Mouse (Mus musculus): ENCODE results near the gene Gpr83.
A peak's percentile ranks its signal among the peaks of the same experiment; 100 is the strongest.
"Not testable (repeated sequence)": the region's sequence is repeated elsewhere in the genome, so short reads cannot be mapped to it uniquely, and the experiment has no call there.

Gpr83 gene

GRCm38 (mm10) chr9:14866957-14867356 lies 6.9 kb downstream of the Gpr83 start:
- no peak for ATAC-seq (ENCODE audit: insufficient number of reproducible peaks, low FRiP score, low TSS enrichment)

DNA sequence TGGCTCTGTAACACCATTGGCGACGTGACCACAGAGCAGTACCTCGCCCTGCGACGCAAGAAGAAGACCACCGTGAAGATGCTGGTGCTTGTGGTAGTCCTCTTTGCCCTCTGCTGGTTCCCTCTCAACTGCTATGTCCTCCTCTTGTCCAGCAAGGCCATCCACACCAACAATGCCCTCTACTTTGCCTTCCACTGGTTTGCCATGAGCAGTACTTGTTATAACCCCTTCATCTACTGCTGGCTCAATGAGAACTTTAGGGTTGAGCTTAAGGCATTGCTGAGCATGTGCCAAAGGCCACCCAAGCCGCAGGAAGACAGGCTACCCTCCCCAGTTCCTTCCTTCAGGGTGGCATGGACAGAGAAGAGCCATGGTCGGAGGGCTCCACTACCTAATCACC lies 8.3 kb downstream of the Gpr83 start:
- ATAC-seq (ENCODE audit: insufficient number of reproducible peaks, low FRiP score, low TSS enrichment) = no peak

DNA sequence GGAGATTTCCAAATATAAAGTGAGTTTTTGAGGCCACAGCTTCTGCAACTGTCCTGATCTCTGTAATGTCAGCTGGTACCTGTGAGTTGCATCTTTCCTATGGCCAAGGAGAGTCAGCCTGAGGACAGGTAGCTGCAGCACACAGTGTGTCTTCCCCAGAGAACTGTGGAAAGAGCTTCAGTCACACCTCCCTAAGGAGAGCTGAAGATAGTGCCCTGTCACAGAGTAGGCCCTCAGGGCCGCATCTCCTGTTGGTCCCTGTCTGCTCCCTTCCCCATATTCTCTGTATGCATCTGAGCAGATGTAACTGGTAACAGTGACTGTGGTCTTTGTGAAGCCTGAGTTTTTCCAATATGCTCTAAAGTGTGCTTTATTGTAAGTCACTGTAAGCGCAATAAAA lies 10.4 kb downstream of the Gpr83 start:
- ATAC-seq (ENCODE audit: insufficient number of reproducible peaks, low FRiP score, low TSS enrichment) = no peak

- ATAC-seq (ENCODE audit: insufficient number of reproducible peaks, low FRiP score, low TSS enrichment) = no peak
Measured at GRCm38 (mm10) chr9:14870802-14871201, 10.8 kb downstream of the Gpr83 start.

DNA sequence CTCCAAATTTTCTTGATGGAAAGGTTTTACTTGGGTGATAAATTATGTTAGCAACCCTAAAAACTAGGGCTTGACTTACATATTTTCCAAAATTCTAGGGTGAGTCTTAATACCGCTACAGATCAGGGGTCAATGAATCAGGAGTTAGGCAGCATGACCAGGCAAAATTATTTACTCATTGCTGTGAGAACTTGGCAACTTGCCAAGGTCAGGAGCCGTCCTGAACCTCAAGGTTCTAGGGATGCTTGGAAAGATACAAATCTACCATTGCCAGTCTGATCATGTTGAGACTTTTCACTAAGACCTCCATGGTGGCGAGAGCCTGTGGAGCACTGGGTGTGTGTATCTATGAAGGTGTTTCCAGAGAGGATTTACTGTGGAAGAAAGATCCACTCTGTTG lies 11.5 kb downstream of the Gpr83 start:
- no peak for ATAC-seq (ENCODE audit: insufficient number of reproducible peaks, low FRiP score, low TSS enrichment)

GRCm38 (mm10) chr9:14872181-14872930 lies 12.3 kb downstream of the Gpr83 start:
- no peak for ATAC-seq (ENCODE audit: insufficient number of reproducible peaks, low FRiP score, low TSS enrichment)

DNA sequence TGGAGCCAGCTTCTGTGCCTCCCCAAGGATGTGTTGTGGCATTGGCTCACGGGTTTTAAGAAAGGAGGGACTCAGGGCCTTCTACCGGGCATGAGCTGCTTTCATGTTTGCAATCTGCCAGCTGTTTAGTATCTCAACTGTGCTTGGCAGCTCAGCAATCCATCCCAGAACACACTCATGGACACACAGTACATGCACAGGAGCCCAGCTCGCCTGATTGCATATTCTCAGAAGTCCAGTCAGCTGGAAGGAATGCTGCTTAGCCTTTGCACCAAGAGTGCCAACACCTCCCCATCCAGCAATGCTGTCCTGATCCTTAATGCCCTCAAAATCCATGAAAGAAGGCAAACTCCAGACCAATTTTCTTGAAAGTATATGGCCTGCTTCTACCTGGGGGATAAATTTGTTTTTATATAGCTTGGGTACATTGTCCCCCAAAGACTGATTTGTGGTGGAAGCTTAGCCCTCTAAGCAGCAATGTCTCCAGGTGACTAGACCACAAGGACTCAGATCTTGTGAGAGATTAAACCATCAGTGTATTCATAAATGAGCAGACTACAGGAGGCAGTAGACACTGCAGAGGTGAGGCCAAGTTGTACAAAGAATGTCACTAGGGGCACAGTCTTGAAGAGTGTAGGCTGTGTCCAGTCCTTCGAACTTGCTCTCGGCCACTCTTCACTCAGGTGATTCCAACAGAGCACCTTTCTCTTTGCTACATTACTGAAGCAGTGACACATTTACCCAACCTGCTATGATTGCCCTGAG lies 15.9 kb downstream of the Gpr83 start:
- no peak for ATAC-seq (ENCODE audit: insufficient number of reproducible peaks, low FRiP score, low TSS enrichment)

GRCm38 (mm10) chr9:14876566-14876965 lies 16.6 kb downstream of the Gpr83 start:
- not testable (repeated sequence) for ATAC-seq (ENCODE audit: insufficient number of reproducible peaks, low FRiP score, low TSS enrichment)

- ATAC-seq (ENCODE audit: insufficient number of reproducible peaks, low FRiP score, low TSS enrichment) = no peak
Measured at GRCm38 (mm10) chr9:14884641-14885040, 24.6 kb downstream of the Gpr83 start.

DNA sequence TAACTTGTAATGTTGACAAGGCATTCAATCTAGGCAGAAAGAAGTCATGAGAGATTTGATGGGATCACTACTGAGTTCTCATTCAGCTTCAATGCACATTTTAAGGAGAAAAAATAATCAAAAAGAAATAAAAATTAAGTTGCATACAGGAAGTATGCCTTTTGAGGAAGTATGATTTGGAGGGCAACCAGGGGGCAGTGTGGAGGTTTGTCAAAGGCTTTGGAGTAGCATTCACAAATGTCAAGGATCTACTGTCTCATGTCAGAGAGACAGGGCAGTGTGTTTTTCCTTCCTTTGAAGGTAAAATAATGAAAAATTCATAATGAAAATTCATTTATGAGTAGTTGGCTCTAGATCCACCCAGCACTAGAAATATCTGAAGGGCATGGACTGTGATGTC lies 25.1 kb downstream of the Gpr83 start:
- ATAC-seq (ENCODE audit: insufficient number of reproducible peaks, low FRiP score, low TSS enrichment) = no peak

DNA sequence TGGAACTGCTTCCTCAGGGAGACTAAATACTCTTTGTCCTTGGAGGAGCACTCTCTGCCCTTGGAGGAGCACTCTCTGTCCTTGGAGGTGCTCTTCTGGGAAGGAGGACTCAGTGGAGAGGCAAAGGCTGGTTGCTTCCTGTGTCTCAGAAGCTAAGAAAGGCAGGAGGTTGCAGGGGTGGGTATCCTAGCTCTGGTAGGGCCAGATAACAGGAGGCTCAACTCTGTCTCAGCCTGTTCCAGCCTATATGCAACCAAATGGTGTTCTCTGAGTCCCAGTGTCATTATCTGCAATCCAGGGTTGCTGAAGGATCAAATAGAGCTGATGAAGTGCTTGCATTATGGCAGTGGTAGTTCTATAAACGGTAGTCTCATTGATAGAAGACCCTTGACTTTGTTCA lies 25.9 kb downstream of the Gpr83 start:
- no peak for ATAC-seq (ENCODE audit: insufficient number of reproducible peaks, low FRiP score, low TSS enrichment)

- ATAC-seq (ENCODE audit: insufficient number of reproducible peaks, low FRiP score, low TSS enrichment) = no peak
Measured at GRCm38 (mm10) chr9:14887787-14888382, 27.9 kb downstream of the Gpr83 start.

DNA sequence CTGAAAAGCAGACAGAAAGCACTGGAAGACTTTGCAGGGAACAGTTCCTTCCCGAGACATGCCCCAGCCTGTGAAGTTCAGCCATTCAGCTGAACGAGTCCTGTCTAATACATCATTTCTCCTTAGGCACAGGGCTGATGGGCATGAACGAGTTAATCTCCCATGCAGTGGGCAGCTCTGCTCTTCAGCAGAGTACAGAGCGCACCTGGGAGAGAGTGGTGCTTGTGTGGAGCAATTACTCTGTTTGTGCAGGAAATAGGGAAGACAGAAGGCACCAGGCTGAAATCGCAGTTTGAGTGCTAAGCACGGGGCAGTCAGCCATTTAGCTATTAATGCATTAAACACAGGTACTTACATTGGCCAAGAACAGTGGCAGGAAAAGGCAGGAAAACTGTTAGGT lies 28.7 kb downstream of the Gpr83 start:
- no peak for ATAC-seq (ENCODE audit: insufficient number of reproducible peaks, low FRiP score, low TSS enrichment)

GRCm38 (mm10) chr9:14890699-14891098 lies 30.7 kb downstream of the Gpr83 start:
- no peak for ATAC-seq (ENCODE audit: insufficient number of reproducible peaks, low FRiP score, low TSS enrichment)

DNA sequence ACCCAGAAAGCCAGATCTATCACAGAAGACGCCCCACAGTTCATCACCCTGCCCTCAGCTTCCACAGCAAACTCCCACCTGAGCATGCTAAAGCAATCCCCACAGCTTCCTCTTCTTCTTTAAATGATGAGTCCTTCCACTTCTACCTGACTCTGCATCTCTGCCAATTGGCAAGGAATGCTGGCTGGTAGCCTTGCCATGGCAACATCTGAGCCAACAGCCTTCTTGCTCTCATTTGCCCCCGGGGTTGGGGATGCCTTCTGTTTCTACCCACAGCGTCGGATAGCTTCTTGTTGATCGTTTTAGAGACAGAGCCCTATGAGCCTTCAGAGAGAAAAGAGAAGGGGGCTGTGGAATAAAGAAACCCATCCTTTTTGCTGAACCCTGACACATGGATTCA lies 31.9 kb downstream of the Gpr83 start:
- 0 out of 2 replicates have a peak, but pooled peaks have one; percentile 12 for ATAC-seq (ENCODE audit: insufficient number of reproducible peaks, low FRiP score, low TSS enrichment)

- ATAC-seq (ENCODE audit: insufficient number of reproducible peaks, low FRiP score, low TSS enrichment) = no peak
Measured at GRCm38 (mm10) chr9:14893388-14893787, 33.4 kb downstream of the Gpr83 start.

GRCm38 (mm10) chr9:14894628-14895027 lies 34.6 kb downstream of the Gpr83 start:
- no peak for ATAC-seq (ENCODE audit: insufficient number of reproducible peaks, low FRiP score, low TSS enrichment)

- ATAC-seq (ENCODE audit: insufficient number of reproducible peaks, low FRiP score, low TSS enrichment) = no peak
Measured at GRCm38 (mm10) chr9:14895237-14895835, 35.3 kb downstream of the Gpr83 start.

DNA sequence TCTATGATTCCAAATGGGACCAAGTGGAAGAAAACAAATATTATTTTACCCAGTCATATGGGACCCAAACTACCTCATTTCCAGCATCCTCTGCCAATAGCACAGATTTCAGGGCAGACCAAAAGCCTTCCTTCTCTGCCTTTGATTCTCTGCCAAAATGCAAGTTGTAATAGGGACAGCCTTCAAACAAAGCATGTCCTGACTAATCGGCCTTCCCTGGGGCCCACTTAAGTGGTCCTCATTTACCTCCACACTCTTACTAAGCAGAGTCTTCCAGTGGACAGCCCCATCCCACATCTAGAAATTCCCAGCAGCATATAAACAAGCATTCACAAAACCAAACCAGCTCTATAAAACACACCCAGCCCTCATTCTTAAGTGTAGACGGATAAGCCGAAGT lies 37.1 kb downstream of the Gpr83 start:
- no peak for ATAC-seq (ENCODE audit: insufficient number of reproducible peaks, low FRiP score, low TSS enrichment)

- no peak for ATAC-seq (ENCODE audit: insufficient number of reproducible peaks, low FRiP score, low TSS enrichment)
Measured at GRCm38 (mm10) chr9:14901757-14902156, 41.7 kb downstream of the Gpr83 start.

DNA sequence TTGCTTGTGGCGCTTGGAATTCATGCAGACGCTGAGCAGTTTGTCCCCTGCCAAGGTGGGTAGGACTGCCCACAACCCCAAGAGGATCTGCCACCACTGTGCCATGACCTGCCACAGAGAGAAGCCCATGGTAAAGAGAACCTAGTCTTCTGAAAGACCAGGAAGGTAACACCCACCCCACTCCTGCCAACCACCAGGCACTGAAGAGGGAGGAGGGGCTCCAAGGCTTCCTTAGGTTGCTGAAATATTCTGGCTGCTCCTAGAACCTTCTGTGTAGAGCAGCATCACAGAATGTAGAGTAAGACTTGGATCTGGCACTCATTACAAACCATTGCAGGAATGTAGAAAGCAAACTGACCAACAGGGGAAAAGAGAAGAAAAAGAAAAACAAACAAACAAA lies 42.4 kb downstream of the Gpr83 start:
- ATAC-seq (ENCODE audit: insufficient number of reproducible peaks, low FRiP score, low TSS enrichment) = no peak
